Mouse (Mus musculus): Measurements from ENCODE around the gene Scarb1. TPM values are rescaled to one million over a fixed set of nuclear protein-coding genes. Genes with fewer than 3 reads are reported as not detected.

Gene Scarb1
- polyA plus RNA-seq (2014; fragmentation: Illumina TruSeq; extraction: RNeasy Lipid Tissue Mini Kit (QIAGEN cat#74804); ENCODE audit: low read depth, low replicate concordance): 28.7 TPM

GRCm38 (mm10) chr5:125340547-125341262 is at the start of gene Scarb1:
Scarb1 (minus strand) TSS chr5:125341094.

GRCm38 (mm10) chr5:125389579-125390441 is 48.9 kb upstream of the Scarb1 start, which contains the start of gene Ubc:
Ubc (minus strand) TSS chr5:125390202.

GRCm38 (mm10) chr5:125389131-125389578 is 48.3 kb upstream of the Scarb1 start, which contains the start of gene Gm10382:
Gm10382 (plus strand) TSS chr5:125389322.

Other genes with a start within 250 kb of the Scarb1 start
- 69.2 TPM for gene Ncor2, start 161.9 kb downstream of the Scarb1 start, polyA plus RNA-seq (2014; fragmentation: Illumina TruSeq; extraction: RNeasy Lipid Tissue Mini Kit (QIAGEN cat#74804); ENCODE audit: low read depth, low replicate concordance)
- gene Gm10382, start 48.2 kb upstream of the Scarb1 start, polyA plus RNA-seq (2014; fragmentation: Illumina TruSeq; extraction: RNeasy Lipid Tissue Mini Kit (QIAGEN cat#74804); ENCODE audit: low read depth, low replicate concordance): 0.39 TPM
- gene Ubc, start 49.1 kb upstream of the Scarb1 start, polyA plus RNA-seq (2014; fragmentation: Illumina TruSeq; extraction: RNeasy Lipid Tissue Mini Kit (QIAGEN cat#74804); ENCODE audit: low read depth, low replicate concordance): 858 TPM
- 17.4 TPM for gene Dhx37, start 93.0 kb upstream of the Scarb1 start, polyA plus RNA-seq (2014; fragmentation: Illumina TruSeq; extraction: RNeasy Lipid Tissue Mini Kit (QIAGEN cat#74804); ENCODE audit: low read depth, low replicate concordance)
- gene Bri3bp, start 100.5 kb upstream of the Scarb1 start, polyA plus RNA-seq (2014; fragmentation: Illumina TruSeq; extraction: RNeasy Lipid Tissue Mini Kit (QIAGEN cat#74804); ENCODE audit: low read depth, low replicate concordance): 36.6 TPM
- gene Aacs, start 134.7 kb upstream of the Scarb1 start, polyA plus RNA-seq (2014; fragmentation: Illumina TruSeq; extraction: RNeasy Lipid Tissue Mini Kit (QIAGEN cat#74804); ENCODE audit: low read depth, low replicate concordance): 4.1 TPM
- not detected for gene Tmem132b, start 190.7 kb upstream of the Scarb1 start, polyA plus RNA-seq (2014; fragmentation: Illumina TruSeq; extraction: RNeasy Lipid Tissue Mini Kit (QIAGEN cat#74804); ENCODE audit: low read depth, low replicate concordance)

Measured in heart, adult 10 weeks (tissue).